Mouse (Mus musculus) hindbrain, embryonic 10.5 days (tissue): ENCODE measurements at regions not wholly inside any gene's neighbourhood (a gene's known extent, or its start where the extent isn't known, plus 50 kb on each side); places are given as distances from the start of the nearest gene placed in this dataset.
A peak's percentile ranks its signal among the peaks of the same experiment; 100 is the strongest.

Source experiments
- DNase-seq: peaks from one replicate; pipeline ENCODE4 v3.0.0-alpha.2; 2017; ENCODE audit warnings: low spot score
- H3K27ac ChIP-seq: fragments of 300-500 bp; sonication (generic); 2 replicates; pipeline ENCODE4 v1.5.1; 2016; ENCODE audit warnings: mild to moderate bottlenecking, moderate library complexity
- H3K27me3 ChIP-seq: fragments of 300-500 bp; sonication (generic); 2 replicates; pipeline ENCODE4 v1.6.1; 2016; ENCODE audit warnings: mild to moderate bottlenecking; ENCODE audit not compliant: poor library complexity, insufficient read depth, severe bottlenecking
- H3K36me3 ChIP-seq: fragments of 300-500 bp; sonication (generic); 2 replicates; pipeline ENCODE4 v1.6.1; 2016; ENCODE audit warnings: mild to moderate bottlenecking, moderate library complexity
- H3K4me1 ChIP-seq: fragments of 300-500 bp; sonication (generic); replicated peaks from 2 replicates; pipeline ENCODE4 v1.6.1; 2016; ENCODE audit warnings: mild to moderate bottlenecking
- H3K4me3 ChIP-seq: fragments of 300-500 bp; sonication (generic); 2 replicates; pipeline ENCODE4 v1.5.1; 2016; ENCODE audit warnings: mild to moderate bottlenecking, moderate library complexity
- H3K9me3 ChIP-seq: fragments of 300-500 bp; sonication (generic); 2 replicates; pipeline ENCODE4 v1.6.1; 2016; ENCODE audit warnings: mild to moderate bottlenecking, moderate library complexity
- WGBS: fragments of 180-500 bp; shearing (Covaris S2); methylation state at CpG from one replicate; pipeline ENCODE4 v1.1.7; 2016; 5-methylcytosine and 5-hydroxymethylcytosine counted together

- no peaks in the 10 kb centered on the region for H3K36me3 ChIP-seq
- 70% methylated on average over 2 of the region's 2 CpGs for WGBS
- H3K27me3 ChIP-seq, result no peaks in the 10 kb centered on the region
- H3K27ac ChIP-seq, result no peak overlapping the region
- H3K4me3 ChIP-seq, result no peak overlapping the region
- H3K9me3 ChIP-seq, result 0 out of 2 replicates have a peak, but pooled peaks cover 7% of the 10 kb centered on the region
- DNase-seq, result no peak
- H3K4me1 ChIP-seq, result no peaks in the 10 kb centered on the region
These were observed 257.2 kb upstream of the Tle4 start for GRCm38 (mm10) chr19:14855036-14855435.

- no peak overlapping the region for H3K27ac ChIP-seq
- 67% methylated on average over 4 of the region's 4 CpGs for WGBS
- no peaks in the 10 kb centered on the region for H3K36me3 ChIP-seq
- H3K4me1 ChIP-seq, result peaks cover 5% of the 10 kb centered on the region
- H3K9me3 ChIP-seq, result no peaks in the 10 kb centered on the region
- H3K4me3 ChIP-seq, result no peak overlapping the region
- H3K27me3 ChIP-seq, result no peaks in the 10 kb centered on the region
- no peak for DNase-seq
These were observed 255.6 kb upstream of the Tle4 start for GRCm38 (mm10) chr19:14853416-14853815.

- no peak overlapping the region for H3K4me3 ChIP-seq
- peaks cover 22% of the 10 kb centered on the region for H3K4me1 ChIP-seq
- no peaks in the 10 kb centered on the region for H3K9me3 ChIP-seq
- 0 out of 2 replicates have a peak, but pooled peaks cover 4% of the 10 kb centered on the region for H3K27me3 ChIP-seq
- WGBS, result 87% methylated on average over 1 of the region's 1 CpGs
- DNase-seq, result no peak
- H3K27ac ChIP-seq, result no peak overlapping the region
- H3K36me3 ChIP-seq, result no peaks in the 10 kb centered on the region
These were observed 251.7 kb upstream of the Tle4 start for GRCm38 (mm10) chr19:14849561-14849960.

GRCm38 (mm10) chr19:14847120-14847519 lies 249.3 kb upstream of the Tle4 start:
- WGBS, result 61% methylated on average over 4 of the region's 4 CpGs
- no peaks in the 10 kb centered on the region for H3K36me3 ChIP-seq
- no peak overlapping the region for H3K4me3 ChIP-seq
- DNase-seq, result no peak
- no peak overlapping the region for H3K27ac ChIP-seq
- peaks cover 22% of the 10 kb centered on the region for H3K4me1 ChIP-seq
- no peaks in the 10 kb centered on the region for H3K9me3 ChIP-seq
- 0 out of 2 replicates have a peak, but pooled peaks cover 4% of the 10 kb centered on the region for H3K27me3 ChIP-seq

GRCm38 (mm10) chr19:14835629-14836028 lies 237.8 kb upstream of the Tle4 start:
- H3K4me3 ChIP-seq, result no peak overlapping the region
- DNase-seq, result no peak
- H3K36me3 ChIP-seq, result no peaks in the 10 kb centered on the region
- 53% methylated on average over 8 of the region's 8 CpGs for WGBS
- no peaks in the 10 kb centered on the region for H3K4me1 ChIP-seq
- no peaks in the 10 kb centered on the region for H3K27me3 ChIP-seq
- no peak overlapping the region for H3K27ac ChIP-seq
- no peaks in the 10 kb centered on the region for H3K9me3 ChIP-seq

- 81% methylated on average over 3 of the region's 3 CpGs for WGBS
- no peak overlapping the region for H3K27ac ChIP-seq
- no peaks in the 10 kb centered on the region for H3K36me3 ChIP-seq
- 0 out of 2 replicates have a peak, but pooled peaks cover 2% of the 10 kb centered on the region for H3K27me3 ChIP-seq
- no peak overlapping the region for H3K4me3 ChIP-seq
- no peaks in the 10 kb centered on the region for H3K4me1 ChIP-seq
- H3K9me3 ChIP-seq, result no peaks in the 10 kb centered on the region
- DNase-seq, result no peak
These were observed 218.5 kb upstream of the Tle4 start for GRCm38 (mm10) chr19:14816354-14816753.

GRCm38 (mm10) chr19:14806787-14807186 lies 208.9 kb upstream of the Tle4 start:
- H3K36me3 ChIP-seq, result no peaks in the 10 kb centered on the region
- H3K4me3 ChIP-seq, result no peak overlapping the region
- WGBS, result 77% methylated on average over 6 of the region's 6 CpGs
- no peak for DNase-seq
- H3K9me3 ChIP-seq, result no peaks in the 10 kb centered on the region
- peaks cover 18% of the 10 kb centered on the region for H3K4me1 ChIP-seq
- no peak overlapping the region for H3K27ac ChIP-seq
- H3K27me3 ChIP-seq, result peaks cover 3% of the 10 kb centered on the region; the same call in 1 of the 2 replicates

GRCm38 (mm10) chr19:14802909-14803650 lies 205.2 kb upstream of the Tle4 start:
- Histone ChIP-seq H3K27ac (no peak overlapping the region), H3K4me1 (peaks cover 14% of the 10 kb centered on the region), H3K4me3 (no peak overlapping the region), H3K9me3 (no peaks in the 10 kb centered on the region), H3K27me3 (peaks cover 7% of the 10 kb centered on the region; the same call in 1 of the 2 replicates), H3K36me3 (no peaks in the 10 kb centered on the region)
- DNase-seq, result peak; percentile 14
- WGBS, result 24% methylated on average over 5 of the region's 5 CpGs

GRCm38 (mm10) chr19:14801669-14802068 lies 203.8 kb upstream of the Tle4 start:
- Histone ChIP-seq H3K4me3 (no peak overlapping the region), H3K27ac (no peak overlapping the region), H3K36me3 (no peaks in the 10 kb centered on the region), H3K4me1 (peaks cover 14% of the 10 kb centered on the region), H3K9me3 (no peaks in the 10 kb centered on the region), H3K27me3 (peaks cover 11% of the 10 kb centered on the region; the same call in 1 of the 2 replicates)
- no peak for DNase-seq
- WGBS, result 84% methylated on average over 8 of the region's 8 CpGs

- no peaks in the 10 kb centered on the region for H3K9me3 ChIP-seq
- no peaks in the 10 kb centered on the region for H3K36me3 ChIP-seq
- DNase-seq, result no peak
- WGBS, result 93% methylated on average over 6 of the region's 6 CpGs
- no peak overlapping the region for H3K4me3 ChIP-seq
- H3K27me3 ChIP-seq, result 0 out of 2 replicates have a peak, but pooled peaks cover 8% of the 10 kb centered on the region
- no peak overlapping the region for H3K27ac ChIP-seq
- H3K4me1 ChIP-seq, result peaks cover 14% of the 10 kb centered on the region
These were observed 201.2 kb upstream of the Tle4 start for GRCm38 (mm10) chr19:14799002-14799401.

- no peak for DNase-seq
- Histone ChIP-seq H3K36me3 (no peaks in the 10 kb centered on the region), H3K27me3 (peaks cover 13% of the 10 kb centered on the region), H3K4me3 (no peak overlapping the region), H3K4me1 (peaks cover 12% of the 10 kb centered on the region), H3K27ac (no peak overlapping the region), H3K9me3 (no peaks in the 10 kb centered on the region)
- WGBS, result 82% methylated on average over 7 of the region's 7 CpGs
These were observed 200.6 kb upstream of the Tle4 start for GRCm38 (mm10) chr19:14798417-14798816.

- H3K36me3 ChIP-seq, result no peaks in the 10 kb centered on the region
- H3K27me3 ChIP-seq, result peaks cover 23% of the 10 kb centered on the region
- H3K27ac ChIP-seq, result no peak overlapping the region
- no peak for DNase-seq
- H3K4me1 ChIP-seq, result no peaks in the 10 kb centered on the region; the same call in 1 of the 2 replicates
- H3K9me3 ChIP-seq, result no peaks in the 10 kb centered on the region
- no peak overlapping the region for H3K4me3 ChIP-seq
- WGBS, result 90% methylated on average over 5 of the region's 5 CpGs
These were observed 198.1 kb upstream of the Tle4 start for GRCm38 (mm10) chr19:14795910-14796309.

- Histone ChIP-seq H3K36me3 (no peaks in the 10 kb centered on the region), H3K4me3 (no peak overlapping the region), H3K27ac (no peak overlapping the region), H3K27me3 (peaks cover 25% of the 10 kb centered on the region), H3K4me1 (peaks cover 8% of the 10 kb centered on the region; the same call in 1 of the 2 replicates), H3K9me3 (no peaks in the 10 kb centered on the region)
- no peak for DNase-seq
- WGBS, result 92% methylated on average over 1 of the region's 1 CpGs
These were observed 192.1 kb upstream of the Tle4 start for GRCm38 (mm10) chr19:14789992-14790391.
